Mouse (Mus musculus): ENCODE data around the gene Zfp473. TPM values are rescaled to one million over a fixed set of nuclear protein-coding genes. Genes with fewer than 3 reads are reported as not detected.
"Not testable (repeated sequence)": the region's sequence is repeated elsewhere in the genome, so short reads cannot be mapped to it uniquely, and the experiment has no call there.

Gene Zfp473
- total RNA-seq, 2 experiments from 2014 or later, result 0.06 to 0.14 TPM

- DNase-seq, result no peak
- intact Hi-C loops (cut with DNase I), result loop anchor here (1.0 to 5.0 kb wide), 2 partner anchors 101 to 233 kb away; no protein-coding TSS in a partner anchor
Measured at GRCm38 (mm10) chr7:44724316-44724715, 26.5 kb downstream of the Zfp473 start.

GRCm38 (mm10) chr7:44722058-44722457 lies 28.8 kb downstream of the Zfp473 start:
- intact Hi-C loops (cut with DNase I), result loop anchor here (5.0 kb wide), 1 partner anchor 235 kb away; no protein-coding TSS in a partner anchor

GRCm38 (mm10) chr7:44709881-44710280 lies 41.0 kb downstream of the Zfp473 start:
- DNase-seq, result no peak
- intact Hi-C loops (cut with DNase I), result loop anchor here (10.0 kb wide), 1 partner anchor 145 kb away; no protein-coding TSS in a partner anchor

More at GRCm38 (mm10) chr7:44722058-44722457, 28.8 kb downstream of the Zfp473 start:
- DNase-seq, result no peak

- intact Hi-C loops (cut with DNase I), result loop anchor here (10.0 kb wide), 1 partner anchor 144 kb away; no protein-coding TSS in a partner anchor
- no peak for DNase-seq
Measured at GRCm38 (mm10) chr7:44708574-44708973, 42.3 kb downstream of the Zfp473 start, which contains the start of gene Izumo2. TSS of gene Izumo2 (plus strand) at chr7:44708742.

- DNase-seq, result not testable (repeated sequence)
- intact Hi-C loops (cut with DNase I), result loop anchor here (10.0 kb wide), 1 partner anchor 143 kb away; no protein-coding TSS in a partner anchor
Measured at GRCm38 (mm10) chr7:44708093-44708492, 42.8 kb downstream of the Zfp473 start.

GRCm38 (mm10) chr7:44707169-44707675 lies 43.6 kb downstream of the Zfp473 start:
- intact Hi-C loops (cut with DNase I), result loop anchor here (10.0 kb wide), 1 partner anchor 142 kb away; no protein-coding TSS in a partner anchor
- no peak for DNase-seq

- intact Hi-C loops (cut with DNase I), result loop anchor here (10.0 kb wide), 1 partner anchor 142 kb away; no protein-coding TSS in a partner anchor
- DNase-seq, result no peak
Measured at GRCm38 (mm10) chr7:44706322-44706721, 44.5 kb downstream of the Zfp473 start.

- DNase-seq, result no peak
- intact Hi-C loops (cut with DNase I), result loop anchor here (10.0 kb wide), 1 partner anchor 140 kb away; no protein-coding TSS in a partner anchor
Measured at GRCm38 (mm10) chr7:44705086-44705485, 45.8 kb downstream of the Zfp473 start.

GRCm38 (mm10) chr7:44704363-44704762 lies 46.5 kb downstream of the Zfp473 start:
- DNase-seq, result peak in 1 of 2 experiments; percentile 58
- intact Hi-C loops (cut with DNase I), result loop anchor here (5.0 to 10.0 kb wide), 3 partner anchors 52 to 140 kb away; no protein-coding TSS in a partner anchor

GRCm38 (mm10) chr7:44702985-44703384 lies 47.9 kb downstream of the Zfp473 start:
- no peak for DNase-seq
- intact Hi-C loops (cut with DNase I), result loop anchor here (5.0 to 10.0 kb wide), 3 partner anchors 51 to 138 kb away; no protein-coding TSS in a partner anchor

- intact Hi-C loops (cut with DNase I), result loop anchor here (2.0 to 10.0 kb wide), 4 partner anchors 33 to 137 kb away; no protein-coding TSS in a partner anchor
- DNase-seq, result no peak
Measured at GRCm38 (mm10) chr7:44701921-44702320, 48.9 kb downstream of the Zfp473 start.

- intact Hi-C loops (cut with DNase I), result no loop called here
- DNase-seq, result no peak
Measured at GRCm38 (mm10) chr7:44697980-44698379, 52.9 kb downstream of the Zfp473 start.

GRCm38 (mm10) chr7:44697191-44697710 lies 53.6 kb downstream of the Zfp473 start:
- peak; percentile 67 to 68 for DNase-seq

GRCm38 (mm10) chr7:44695223-44695622 lies 55.6 kb downstream of the Zfp473 start:
- intact Hi-C loops (cut with DNase I), result no loop called here

More at GRCm38 (mm10) chr7:44697191-44697710, 53.6 kb downstream of the Zfp473 start:
- intact Hi-C loops (cut with DNase I), result no loop called here

GRCm38 (mm10) chr7:44693427-44694175 lies 57.2 kb downstream of the Zfp473 start:
- intact Hi-C loops (cut with DNase I), result no loop called here
- DNase-seq, result no peak

More at GRCm38 (mm10) chr7:44695223-44695622, 55.6 kb downstream of the Zfp473 start:
- DNase-seq, result no peak

- intact Hi-C loops (cut with DNase I), result no loop called here
Measured at GRCm38 (mm10) chr7:44689331-44689730, 61.5 kb downstream of the Zfp473 start.

GRCm38 (mm10) chr7:44688890-44689289 lies 62.0 kb downstream of the Zfp473 start:
- DNase-seq, result no peak
- intact Hi-C loops (cut with DNase I), result no loop called here

More at GRCm38 (mm10) chr7:44689331-44689730, 61.5 kb downstream of the Zfp473 start:
- no peak for DNase-seq

- DNase-seq, result peak; percentile 20 to 45
- intact Hi-C loops (cut with DNase I), result no loop called here
Measured at GRCm38 (mm10) chr7:44685531-44686402, 65.1 kb downstream of the Zfp473 start.

GRCm38 (mm10) chr7:44683656-44684055 lies 67.2 kb downstream of the Zfp473 start:
- DNase-seq, result peak; percentile 23 to 54

More at GRCm38 (mm10) chr7:44683656-44684055, 67.2 kb downstream of the Zfp473 start:
- intact Hi-C loops (cut with DNase I), result no loop called here
